Mouse (Mus musculus) urinary bladder, postnatal 25 days (tissue): ENCODE measurements at regions not wholly inside any gene's neighbourhood (a gene's known extent, or its start where the extent isn't known, plus 50 kb on each side); places are given as distances from the start of the nearest gene placed in this dataset.

ENCODE experiments used
- DNase-seq: peaks from one replicate; pipeline ENCODE4 v3.0.0; 2022; ENCODE audit warnings: low spot score

- no peak for DNase-seq
These were observed 424.2 kb downstream of the Cntn6 start for GRCm38 (mm10) chr6:104916787-104917186.

GRCm38 (mm10) chr6:104922577-104922976 is 430.0 kb downstream of the Cntn6 start:
- DNase-seq, result no peak

- no peak for DNase-seq
These were observed 433.5 kb downstream of the Cntn6 start for GRCm38 (mm10) chr6:104926088-104926487.

GRCm38 (mm10) chr6:104930284-104930683 is 437.7 kb downstream of the Cntn6 start:
- no peak for DNase-seq

- DNase-seq, result no peak
These were observed 439.6 kb downstream of the Cntn6 start for GRCm38 (mm10) chr6:104932153-104932552.

GRCm38 (mm10) chr6:104939134-104939533 is 446.5 kb downstream of the Cntn6 start:
- no peak for DNase-seq

- no peak for DNase-seq
These were observed 481.9 kb downstream of the Cntn6 start for GRCm38 (mm10) chr6:104974517-104974916.

- no peak for DNase-seq
These were observed 491.6 kb downstream of the Cntn6 start for GRCm38 (mm10) chr6:104984144-104984543.

- no peak for DNase-seq
These were observed 497.3 kb downstream of the Cntn6 start for GRCm38 (mm10) chr6:104989863-104990262.

GRCm38 (mm10) chr6:104990366-104990765 is 497.8 kb downstream of the Cntn6 start:
- DNase-seq, result no peak

GRCm38 (mm10) chr6:104999601-105000000 is 507.0 kb downstream of the Cntn6 start:
- DNase-seq, result no peak

GRCm38 (mm10) chr6:105020672-105021071 is 528.1 kb downstream of the Cntn6 start:
- DNase-seq, result no peak

- no peak for DNase-seq
These were observed 528.6 kb downstream of the Cntn6 start for GRCm38 (mm10) chr6:105021174-105021573.

GRCm38 (mm10) chr6:105066146-105066545 is 573.6 kb downstream of the Cntn6 start:
- no peak for DNase-seq

GRCm38 (mm10) chr6:105090882-105091281 is 586.6 kb upstream of the Cntn4 start:
- peak; percentile 8 for DNase-seq
